Mouse (Mus musculus) cortical plate, adult 2 months (tissue): ENCODE results near the gene Pitpnc1.

Experiments
- CTCF ChIP-seq: fragments of 200-500 bp; IDR thresholded peaks from 2 replicates; pipeline ENCODE4 v1.5.1; 2011; ENCODE audit warnings: mild to moderate bottlenecking, control low read depth, low read length; ENCODE audit not compliant: insufficient read depth; ENCODE audit errors: extremely low read depth
- POLR2A ChIP-seq: fragments of 200-500 bp; IDR thresholded peaks from 2 replicates; pipeline ENCODE4 v1.6.1; 2011; ENCODE audit warnings: mild to moderate bottlenecking, low read length, control low read depth; ENCODE audit not compliant: insufficient read depth; ENCODE audit errors: extremely low read depth

- TF ChIP-seq POLR2A (no peak), CTCF (no peak)
These were observed 91.2 kb downstream of the Pitpnc1 start for GRCm38 (mm10) chr11:107379089-107379845.
